Mouse (Mus musculus) midbrain, embryonic 12.5 days (tissue): ENCODE results near the gene Ap1g2. TPM values are rescaled to one million over a fixed set of nuclear protein-coding genes. Genes with fewer than 3 reads are reported as not detected.

ENCODE experiments used
- ATAC-seq: fragments of 200-750 bp; cut with Nextera tagmentation; 2 replicates; pipeline ENCODE4 v1.8.0; 2017; ENCODE audit warnings: low read depth, moderate TSS enrichment, moderate library complexity; ENCODE audit not compliant: low FRiP score
- H3K27ac ChIP-seq: fragments of 300-500 bp; sonication (generic); replicated peaks from 2 replicates; pipeline ENCODE4 v1.5.1; 2016; ENCODE audit warnings: mild to moderate bottlenecking
- H3K27me3 ChIP-seq: fragments of 300-500 bp; sonication (generic); 2 replicates; pipeline ENCODE4 v1.6.1; 2016; ENCODE audit warnings: mild to moderate bottlenecking
- H3K36me3 ChIP-seq: fragments of 300-500 bp; sonication (generic); 2 replicates; pipeline ENCODE4 v1.6.1; 2016
- H3K4me1 ChIP-seq: fragments of 300-500 bp; sonication (generic); 2 replicates; pipeline ENCODE4 v1.6.1; 2016
- H3K4me2 ChIP-seq: fragments of 300-500 bp; sonication (generic); replicated peaks from 2 replicates; pipeline ENCODE4 v1.6.1; 2016; ENCODE audit warnings: mild to moderate bottlenecking, moderate library complexity
- H3K4me3 ChIP-seq: fragments of 300-500 bp; sonication (generic); 2 replicates; pipeline ENCODE4 v1.5.1; 2016; ENCODE audit warnings: mild to moderate bottlenecking
- H3K9ac ChIP-seq: fragments of 300-500 bp; sonication (generic); replicated peaks from 2 replicates; pipeline ENCODE4 v1.6.1; 2016; ENCODE audit warnings: mild to moderate bottlenecking, moderate library complexity
- H3K9me3 ChIP-seq: fragments of 300-500 bp; sonication (generic); 2 replicates; pipeline ENCODE4 v1.6.1; 2016; ENCODE audit warnings: mild to moderate bottlenecking
- WGBS: fragments of 180-500 bp; shearing (Covaris S2); methylation state at CpG from one replicate; pipeline ENCODE4 v1.1.7; 2016; 5-methylcytosine and 5-hydroxymethylcytosine counted together
- polyA plus RNA-seq: library from polyadenylated mRNA; unstranded; fragments of >200 nt; fragmentation: Nextera tagmentation; extraction: Ambion mirVana; gene quantifications from 2 replicates; pipeline ENCODE4 v1.2.1, GENCODE M21; 2016

Ap1g2 gene
- polyA plus RNA-seq, 1 experiment from 2014 or later = 10.9 TPM

- no peak overlapping the region for H3K9ac ChIP-seq
- peaks cover 3% of the 10 kb centered on the region; the same call in 1 of the 2 replicates for H3K27me3 ChIP-seq
- H3K27ac ChIP-seq = no peak overlapping the region
- no peak overlapping the region for H3K4me3 ChIP-seq
- no peak overlapping the region for H3K4me2 ChIP-seq
- peaks cover 70% of the 10 kb centered on the region for H3K36me3 ChIP-seq
- 85% methylated on average over 35 of the region's 35 CpGs for WGBS
- H3K4me1 ChIP-seq = peaks cover 30% of the 10 kb centered on the region
- no peaks in the 10 kb centered on the region for H3K9me3 ChIP-seq
- no peak for ATAC-seq
Observed at GRCm38 (mm10) chr14:55064481-55065370, 41.7 kb downstream of the Ap1g2 start.

- Histone ChIP-seq H3K27me3 (peaks cover 3% of the 10 kb centered on the region; the same call in 1 of the 2 replicates), H3K4me3 (no peak overlapping the region), H3K36me3 (peaks cover 60% of the 10 kb centered on the region), H3K27ac (no peak overlapping the region), H3K4me1 (peaks cover 32% of the 10 kb centered on the region), H3K9ac (no peak overlapping the region), H3K9me3 (no peaks in the 10 kb centered on the region), H3K4me2 (no peak overlapping the region)
- no peak for ATAC-seq
- 89% methylated on average over 22 of the region's 22 CpGs for WGBS
Observed at GRCm38 (mm10) chr14:55063581-55064381, 42.6 kb downstream of the Ap1g2 start.

- H3K27me3 ChIP-seq = peaks cover 3% of the 10 kb centered on the region; the same call in 1 of the 2 replicates
- ATAC-seq = 0 out of 2 replicates have a peak, but pooled peaks have one; percentile 17
- H3K4me2 ChIP-seq = no peak overlapping the region
- WGBS = 86% methylated on average over 5 of the region's 5 CpGs
- H3K36me3 ChIP-seq = peaks cover 54% of the 10 kb centered on the region
- peaks cover 32% of the 10 kb centered on the region for H3K4me1 ChIP-seq
- no peak overlapping the region for H3K4me3 ChIP-seq
- no peak overlapping the region for H3K9ac ChIP-seq
- no peaks in the 10 kb centered on the region for H3K9me3 ChIP-seq
- H3K27ac ChIP-seq = no peak overlapping the region
Observed at GRCm38 (mm10) chr14:55063117-55063516, 43.3 kb downstream of the Ap1g2 start.

- Histone ChIP-seq H3K27ac (no peak overlapping the region), H3K27me3 (peaks cover 3% of the 10 kb centered on the region; the same call in 1 of the 2 replicates), H3K9ac (no peak overlapping the region), H3K4me2 (no peak overlapping the region), H3K9me3 (no peaks in the 10 kb centered on the region), H3K4me3 (no peak overlapping the region), H3K4me1 (peaks cover 32% of the 10 kb centered on the region), H3K36me3 (peaks cover 49% of the 10 kb centered on the region)
- ATAC-seq = peak; percentile 47
- 32% methylated on average over 17 of the region's 17 CpGs for WGBS
Observed at GRCm38 (mm10) chr14:55062626-55063025, 43.8 kb downstream of the Ap1g2 start.

- Histone ChIP-seq H3K9me3 (no peaks in the 10 kb centered on the region), H3K4me2 (no peak overlapping the region), H3K36me3 (peaks cover 41% of the 10 kb centered on the region), H3K27me3 (peaks cover 3% of the 10 kb centered on the region; the same call in 1 of the 2 replicates), H3K4me1 (peaks cover 32% of the 10 kb centered on the region), H3K4me3 (no peak overlapping the region), H3K27ac (no peak overlapping the region), H3K9ac (no peak overlapping the region)
- 43% methylated on average over 7 of the region's 7 CpGs for WGBS
- ATAC-seq = no peak
Observed at GRCm38 (mm10) chr14:55061845-55062244, 44.5 kb downstream of the Ap1g2 start.

GRCm38 (mm10) chr14:55059931-55060330 lies 46.5 kb downstream of the Ap1g2 start:
- 22% methylated on average over 5 of the region's 5 CpGs for WGBS
- Histone ChIP-seq H3K9ac (no peak overlapping the region), H3K36me3 (peaks cover 22% of the 10 kb centered on the region), H3K9me3 (no peaks in the 10 kb centered on the region), H3K27me3 (peaks cover 2% of the 10 kb centered on the region; the same call in 1 of the 2 replicates), H3K4me3 (no peak overlapping the region), H3K4me1 (peaks cover 32% of the 10 kb centered on the region), H3K27ac (peak overlapping the region; percentile 52; the same call in 1 of the 2 replicates), H3K4me2 (no peak overlapping the region)
- no peak for ATAC-seq

GRCm38 (mm10) chr14:55059009-55059408 lies 47.4 kb downstream of the Ap1g2 start:
- H3K9ac ChIP-seq = no peak overlapping the region
- peaks cover 38% of the 10 kb centered on the region for H3K4me1 ChIP-seq
- no peak overlapping the region for H3K27ac ChIP-seq
- 88% methylated on average over 1 of the region's 1 CpGs for WGBS
- no peaks in the 10 kb centered on the region for H3K9me3 ChIP-seq
- H3K4me2 ChIP-seq = no peak overlapping the region
- H3K4me3 ChIP-seq = no peak overlapping the region
- ATAC-seq = no peak
- peaks cover 13% of the 10 kb centered on the region for H3K36me3 ChIP-seq
- no peaks in the 10 kb centered on the region for H3K27me3 ChIP-seq

GRCm38 (mm10) chr14:55055167-55055834 lies 51.1 kb downstream of the Ap1g2 start:
- Histone ChIP-seq H3K4me3 (no peak overlapping the region), H3K9ac (no peak overlapping the region), H3K9me3 (no peaks in the 10 kb centered on the region), H3K27ac (no peak overlapping the region), H3K36me3 (no peaks in the 10 kb centered on the region), H3K4me1 (peaks cover 27% of the 10 kb centered on the region), H3K27me3 (no peaks in the 10 kb centered on the region), H3K4me2 (no peak overlapping the region)
- no peak for ATAC-seq
- WGBS = 82% methylated on average over 11 of the region's 11 CpGs

- no peak overlapping the region for H3K27ac ChIP-seq
- no peak for ATAC-seq
- 88% methylated on average over 10 of the region's 10 CpGs for WGBS
Observed at GRCm38 (mm10) chr14:55054191-55054749, 52.1 kb downstream of the Ap1g2 start.

GRCm38 (mm10) chr14:55053708-55054190 lies 52.6 kb downstream of the Ap1g2 start:
- Histone ChIP-seq H3K36me3 (no peaks in the 10 kb centered on the region), H3K4me2 (no peak overlapping the region), H3K27me3 (no peaks in the 10 kb centered on the region), H3K4me3 (no peak overlapping the region), H3K9me3 (no peaks in the 10 kb centered on the region), H3K9ac (no peak overlapping the region), H3K4me1 (peaks cover 21% of the 10 kb centered on the region; the same call in 1 of the 2 replicates), H3K27ac (no peak overlapping the region)
- WGBS = 91% methylated on average over 17 of the region's 17 CpGs
- ATAC-seq = peak; percentile 58; the same call in 1 of the 2 replicates

More at GRCm38 (mm10) chr14:55054191-55054749, 52.1 kb downstream of the Ap1g2 start:
- H3K4me3 ChIP-seq = no peak overlapping the region
- no peak overlapping the region for H3K4me2 ChIP-seq
- no peak overlapping the region for H3K9ac ChIP-seq
- no peaks in the 10 kb centered on the region for H3K9me3 ChIP-seq
- no peaks in the 10 kb centered on the region for H3K36me3 ChIP-seq
- no peaks in the 10 kb centered on the region for H3K27me3 ChIP-seq
- peaks cover 21% of the 10 kb centered on the region; the same call in 1 of the 2 replicates for H3K4me1 ChIP-seq

- no peak for ATAC-seq
- Histone ChIP-seq H3K9ac (no peak overlapping the region), H3K9me3 (no peaks in the 10 kb centered on the region), H3K4me1 (peaks cover 21% of the 10 kb centered on the region; the same call in 1 of the 2 replicates), H3K27me3 (no peaks in the 10 kb centered on the region), H3K36me3 (no peaks in the 10 kb centered on the region), H3K4me3 (no peak overlapping the region), H3K4me2 (no peak overlapping the region), H3K27ac (no peak overlapping the region)
- 82% methylated on average over 4 of the region's 4 CpGs for WGBS
Observed at GRCm38 (mm10) chr14:55053050-55053449, 53.3 kb downstream of the Ap1g2 start.
